Comparison of ENCODE assay signal across 8 mouse cellular contexts in genomic region chr10:42862102-42862740, GRCm38 (mm10). TPM values are rescaled to one million over a fixed set of nuclear protein-coding genes. Genes with fewer than 3 reads are reported as not detected.
A peak's percentile ranks its signal among the peaks of the same experiment; 100 is the strongest.
DNase-seq lines count a peak whose midpoint lies in the region; ATAC-seq lines count a peak whose summit lies in the region.

No protein-coding gene starts in this region.

- H3K9me3 ChIP-seq in forebrain, embryonic 13.5 days (replicated peaks): no peaks in the 10 kb centered on the region
- no peaks in the 10 kb centered on the region for H3K9me3 ChIP-seq in forebrain, embryonic 12.5 days
- H3K9me3 ChIP-seq in liver, embryonic 11.5 days (ENCODE audit: control insufficient read depth, low read length): no peaks in the 10 kb centered on the region

- H3K4me3 ChIP-seq in forebrain, embryonic 13.5 days: no peak overlapping the region
- H3K4me3 ChIP-seq in forebrain, embryonic 12.5 days (replicated peaks): no peak overlapping the region
- H3K4me3 ChIP-seq in liver, embryonic 11.5 days (ENCODE audit: low read depth, low read length): no peak overlapping the region

- peaks cover 34% of the 10 kb centered on the region for H3K27me3 ChIP-seq in forebrain, embryonic 13.5 days
- peaks cover 46% of the 10 kb centered on the region for H3K27me3 ChIP-seq in forebrain, embryonic 12.5 days
- peaks cover 16% of the 10 kb centered on the region for H3K27me3 ChIP-seq in liver, embryonic 11.5 days (replicated peaks; ENCODE audit: control insufficient read depth, insufficient read depth, low read length)

- intact Hi-C loops in heart, postnatal 14 days (cut with DNase I): no loop called here

- 64% methylated on average over 13 of the region's 13 CpGs for WGBS in forebrain, embryonic 13.5 days
- 69% methylated on average over 13 of the region's 13 CpGs for WGBS in forebrain, embryonic 12.5 days
- 63% methylated on average over 13 of the region's 13 CpGs for WGBS in liver, embryonic 11.5 days

- peak overlapping the region; percentile 30 for H3K4me2 ChIP-seq in forebrain, embryonic 13.5 days
- no peak overlapping the region for H3K4me2 ChIP-seq in forebrain, embryonic 12.5 days
- peak overlapping the region; percentile 13; the same call in 1 of the 2 replicates for H3K4me2 ChIP-seq in liver, embryonic 11.5 days

- no peak for ATAC-seq in forebrain, embryonic 13.5 days
- no peak for ATAC-seq in forebrain, embryonic 12.5 days (ENCODE audit: low FRiP score)
- no peak for ATAC-seq in liver, embryonic 11.5 days (replicated peaks; ENCODE audit: low FRiP score)
- no peak for ATAC-seq in erythroid progenitor cell, adult 5-6 weeks (replicated peaks; ENCODE audit: low FRiP score, poor library complexity, severe bottlenecking)

- H3K36me3 ChIP-seq in forebrain, embryonic 13.5 days (ENCODE audit: poor library complexity, severe bottlenecking): no peaks in the 10 kb centered on the region
- no peaks in the 10 kb centered on the region for H3K36me3 ChIP-seq in forebrain, embryonic 12.5 days (replicated peaks)
- no peaks in the 10 kb centered on the region for H3K36me3 ChIP-seq in liver, embryonic 11.5 days (ENCODE audit: control insufficient read depth, insufficient read depth, low read length)

- peaks cover 68% of the 10 kb centered on the region for H3K4me1 ChIP-seq in forebrain, embryonic 13.5 days
- H3K4me1 ChIP-seq in forebrain, embryonic 12.5 days: peaks cover 43% of the 10 kb centered on the region
- no peaks in the 10 kb centered on the region for H3K4me1 ChIP-seq in liver, embryonic 11.5 days (replicated peaks; ENCODE audit: control insufficient read depth, insufficient read depth, low read length)

- DNase-seq in MN1 (ENCODE audit: low spot score): peak; percentile 57
- DNase-seq in heart, postnatal 14 days: peak; percentile 32 to 48
- DNase-seq in liver, embryonic 11.5 days (ENCODE audit: low spot score): no peak
- peak; percentile 68 to 71 for DNase-seq in natural killer cell, adult 2 months (ENCODE audit: low spot score in 2 of 2)
- no peak for DNase-seq in left cerebral cortex, adult 8-10 months (ENCODE audit: low spot score in 2 of 2)

- H3K9ac ChIP-seq in forebrain, embryonic 13.5 days: no peak overlapping the region; the same call in 1 of the 2 replicates
- no peak overlapping the region for H3K9ac ChIP-seq in forebrain, embryonic 12.5 days
- no peak overlapping the region for H3K9ac ChIP-seq in liver, embryonic 11.5 days (ENCODE audit: low read depth, low read length)

- H3K27ac ChIP-seq in forebrain, embryonic 13.5 days: no peak overlapping the region
- no peak overlapping the region for H3K27ac ChIP-seq in forebrain, embryonic 12.5 days
- H3K27ac ChIP-seq in liver, embryonic 11.5 days (ENCODE audit: low read depth, low read length): no peak overlapping the region

RNA-seq across cellular contexts. Expression of gene Scml4, which starts 2.1 kb away (rescaled TPM):
- 5.2 and 7.6 TPM in 2 replicates for polyA plus RNA-seq in forebrain, embryonic 13.5 days (2015; fragmentation: Nextera tagmentation; extraction: Ambion mirVana)
- 2.9 and 3.0 TPM in 2 replicates for polyA plus RNA-seq in forebrain, embryonic 12.5 days (2016; fragmentation: Nextera tagmentation; extraction: Ambion mirVana)
- 1 to 10 TPM; 1.7 to 2.6 TPM for total RNA-seq in heart, postnatal 14 days (2021)
- polyA plus RNA-seq in liver, embryonic 11.5 days (2014; fragmentation: Nextera tagmentation; extraction: Ambion mirVana): 0.16 and 0.40 TPM in 2 replicates
- total RNA-seq in erythroid progenitor cell, adult 5-6 weeks (2015; ENCODE audit: low replicate concordance): 2.5 TPM in 1 of 2 replicates, not detected in the other
- 1.1 and 2.7 TPM in 2 replicates for total RNA-seq in erythroid progenitor cell, adult 5-6 weeks (2017; ENCODE audit: low replicate concordance)
- 1 to 10 TPM; 2.7 to 6.2 (median 3.1) TPM for total RNA-seq in left cerebral cortex, adult 8-10 months (2022)

Comparison
In these comparisons a context has a peak if more than half of its experiments do, and no peak if none do; other contexts are left out.
1. DNase-seq: peak in MN1 (single experiment), heart, postnatal 14 days (2 of 2) and natural killer cell, adult 2 months (2 of 2); none in liver, embryonic 11.5 days (single experiment) and left cerebral cortex, adult 8-10 months (0 of 2).